Mouse (Mus musculus) inflammation-experienced regulatory T-cells, adult 6 months (primary cell): ENCODE data around the gene Nlrp9c. TPM values are rescaled to one million over a fixed set of nuclear protein-coding genes. Genes with fewer than 3 reads are reported as not detected.
"Not testable (repeated sequence)": the region's sequence is repeated elsewhere in the genome, so short reads cannot be mapped to it uniquely, and the experiment has no call there.

Experiments
- ATAC-seq: one replicate; pipeline ENCODE4 v1.8.0; 2017
- polyA plus RNA-seq, 3 experiments: library from polyadenylated mRNA; unstranded; fragments of 100-300 nt; shearing (Covaris generic); gene quantifications; one replicate each; pipeline ENCODE4 v1.2.1; 2017

Gene Nlrp9c
- polyA plus RNA-seq, result not detected

DNA sequence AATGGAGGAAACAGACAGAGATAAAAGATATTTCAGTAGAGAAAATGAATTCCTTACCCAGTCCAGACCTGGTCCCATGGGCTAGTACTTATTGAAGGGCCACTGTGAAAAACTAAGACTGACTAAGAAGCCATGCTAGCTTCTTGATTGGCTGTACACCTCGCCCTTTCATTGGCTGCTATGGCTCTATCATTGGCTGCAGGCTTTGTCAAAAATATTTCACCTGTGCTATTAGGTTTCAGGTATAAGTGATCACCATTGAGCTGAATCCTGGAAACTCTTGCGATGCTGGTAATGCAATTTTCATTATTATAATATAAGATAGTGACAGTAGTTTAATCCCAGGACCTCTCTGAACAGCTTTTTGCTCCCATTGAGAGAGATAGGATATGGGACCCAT, at the start of gene Nlrp9c:
TSS of gene Nlrp9c (minus strand) at position 101 of the 400 bp plus-strand sequence.
- not testable (repeated sequence) for ATAC-seq

- ATAC-seq, result no peak
Observed at GRCm38 (mm10) chr7:26434813-26435212, 31.3 kb upstream of the Nlrp9c start, which contains the start of gene Nlrp4a. Gene Nlrp4a, plus strand, starts transcription at chr7:26435113.

- not testable (repeated sequence) for ATAC-seq
Observed at GRCm38 (mm10) chr7:26391811-26392210, 11.7 kb downstream of the Nlrp9c start.

- not testable (repeated sequence) for ATAC-seq
Observed at GRCm38 (mm10) chr7:26391137-26391536, 12.4 kb downstream of the Nlrp9c start.

DNA sequence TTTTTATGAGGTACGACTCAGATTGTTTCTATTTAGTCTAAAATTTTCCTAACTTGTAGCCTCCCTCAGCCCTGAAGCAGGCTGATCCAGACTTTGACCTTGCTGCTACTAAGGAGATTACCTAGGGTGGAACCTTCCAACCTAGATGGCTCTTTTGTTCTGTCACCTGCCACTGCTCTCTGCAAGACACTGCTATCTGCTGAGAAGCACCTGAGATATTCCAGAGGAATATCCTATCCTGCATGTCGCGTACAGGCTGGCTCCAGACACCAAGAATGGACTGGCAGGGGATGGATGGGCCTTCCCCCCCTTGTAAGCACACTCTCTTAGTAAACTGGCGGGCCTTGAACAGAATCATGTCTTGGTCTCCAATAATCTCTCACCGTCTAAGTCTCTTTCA, 16.8 kb downstream of the Nlrp9c start:
- ATAC-seq, result not testable (repeated sequence)

DNA sequence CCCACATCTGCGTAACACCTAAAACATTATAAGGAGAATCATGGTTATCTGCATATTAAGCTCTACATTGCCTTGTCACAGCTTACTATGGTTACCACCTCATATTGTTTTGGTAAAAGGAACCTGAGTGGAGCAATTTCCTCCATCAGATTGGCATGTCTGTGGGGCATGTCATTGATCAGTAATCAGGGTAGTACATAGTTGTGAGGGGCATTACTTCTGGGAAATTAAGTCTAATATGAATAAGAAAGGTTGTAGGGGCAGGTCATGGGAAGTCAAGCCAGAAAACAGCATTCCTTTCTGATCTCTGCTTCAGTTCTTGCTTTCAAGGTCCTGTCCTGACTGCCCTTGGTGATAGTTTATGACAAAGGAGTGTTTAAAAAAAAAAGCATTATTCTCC, 22.7 kb downstream of the Nlrp9c start:
- ATAC-seq, result no peak

GRCm38 (mm10) chr7:26373221-26373620, 30.3 kb downstream of the Nlrp9c start:
- ATAC-seq, result not testable (repeated sequence)

DNA sequence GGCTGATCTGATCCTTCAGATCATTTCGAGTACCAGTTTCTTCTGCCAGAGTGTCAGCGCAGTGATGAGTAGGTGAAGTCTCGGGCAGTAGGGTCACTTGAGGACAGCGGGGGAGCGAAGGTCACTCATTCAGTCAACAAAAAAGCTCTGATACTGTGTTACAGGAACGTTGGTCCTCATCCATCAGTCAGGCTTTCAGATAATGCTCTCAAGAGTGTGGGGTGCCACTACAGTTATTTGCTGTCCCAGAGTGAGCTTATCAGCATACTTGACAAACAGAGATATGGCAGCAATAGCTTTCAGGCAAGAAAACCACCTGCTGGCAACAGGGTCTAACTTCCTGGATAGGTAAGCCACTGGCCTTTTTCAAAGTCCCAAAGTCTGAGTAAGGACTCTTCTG, 46.8 kb downstream of the Nlrp9c start:
- ATAC-seq, result not testable (repeated sequence)

GRCm38 (mm10) chr7:26352258-26352657, 51.2 kb downstream of the Nlrp9c start:
- ATAC-seq, result not testable (repeated sequence)

DNA sequence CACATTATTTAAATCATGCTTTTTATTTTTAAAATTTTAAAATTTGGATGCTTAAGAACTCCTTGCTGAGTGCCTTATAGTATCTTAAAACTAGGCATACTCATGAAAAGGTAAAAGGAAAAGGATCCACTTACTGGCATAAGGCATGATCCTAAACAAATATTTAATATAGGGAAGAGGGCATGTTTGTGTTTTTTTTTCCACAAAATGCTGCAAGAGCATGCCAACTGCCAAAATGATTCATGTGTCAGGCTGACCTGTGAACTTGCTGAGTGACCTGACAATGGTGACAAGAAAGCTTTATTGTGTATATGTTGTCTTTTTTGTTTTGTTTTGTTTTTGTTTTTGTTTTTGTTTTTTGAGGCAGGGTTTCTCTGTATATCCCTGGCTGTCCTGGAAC, 53.3 kb downstream of the Nlrp9c start:
- not testable (repeated sequence) for ATAC-seq

DNA sequence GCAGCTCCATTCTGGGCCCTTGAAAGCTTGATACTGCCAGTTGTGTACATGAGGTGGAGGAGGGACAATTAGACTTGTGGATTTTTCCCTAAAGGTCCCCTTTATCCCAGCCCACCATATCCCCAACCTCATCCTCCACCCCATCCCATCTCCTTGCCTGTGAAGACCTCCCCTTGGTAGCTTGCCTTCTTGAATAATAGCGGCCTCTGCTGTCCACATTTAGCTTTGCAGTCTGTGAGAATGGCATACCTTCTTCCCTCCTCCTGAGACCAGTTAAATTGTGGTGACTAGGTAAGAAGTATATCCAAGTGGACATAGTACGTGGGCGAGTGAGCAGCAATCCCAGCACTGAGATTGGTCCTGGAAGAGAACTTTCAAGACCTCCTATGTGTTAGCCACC, 83.1 kb downstream of the Nlrp9c start:
- ATAC-seq, result not testable (repeated sequence)

GRCm38 (mm10) chr7:26315809-26316208, 87.7 kb downstream of the Nlrp9c start:
- not testable (repeated sequence) for ATAC-seq

DNA sequence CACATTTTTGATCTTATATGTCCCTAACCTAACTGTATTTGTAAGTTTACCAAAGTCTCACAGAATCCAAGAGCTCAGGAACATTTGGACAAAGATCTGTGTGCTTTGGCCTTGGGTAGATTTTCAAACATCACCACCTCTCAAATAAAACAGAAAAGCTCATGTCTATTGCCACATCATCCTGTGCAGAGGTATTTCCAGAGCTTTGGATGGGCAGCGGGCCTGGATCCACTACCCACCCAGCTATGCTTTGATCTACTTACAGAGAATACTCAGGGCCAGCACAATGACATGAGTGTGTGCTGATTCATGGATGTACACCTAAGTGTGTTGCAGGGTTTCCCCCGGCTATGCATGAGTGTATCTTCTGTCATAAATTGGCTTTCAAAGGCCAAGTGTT, 88.3 kb downstream of the Nlrp9c start:
- ATAC-seq, result not testable (repeated sequence)

- not testable (repeated sequence) for ATAC-seq
Observed at GRCm38 (mm10) chr7:26311786-26312185, 91.7 kb downstream of the Nlrp9c start.

DNA sequence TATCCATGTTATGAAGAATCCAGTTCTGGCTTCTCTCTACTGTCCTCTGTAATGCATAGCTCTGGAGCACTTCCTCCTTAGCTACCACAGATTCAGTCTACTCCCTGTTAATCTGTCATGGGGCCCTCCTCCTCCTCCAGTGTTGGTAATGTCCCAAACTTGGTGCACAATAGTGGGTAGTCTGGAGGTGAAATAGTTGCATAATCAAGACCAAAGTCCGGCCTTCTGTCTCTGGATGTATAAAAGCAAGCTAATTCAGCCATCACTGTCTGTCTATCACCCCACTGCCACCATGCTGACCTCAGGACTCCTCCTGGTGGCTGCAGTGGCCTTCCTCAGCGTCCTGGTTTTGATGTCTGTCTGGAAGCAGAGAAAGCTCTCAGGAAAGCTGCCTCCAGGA, 96.6 kb downstream of the Nlrp9c start, which contains the start of gene Cyp2a4:
TSS of gene Cyp2a4 (plus strand) at position 244 of the 400 bp plus-strand sequence.
- not testable (repeated sequence) for ATAC-seq

DNA sequence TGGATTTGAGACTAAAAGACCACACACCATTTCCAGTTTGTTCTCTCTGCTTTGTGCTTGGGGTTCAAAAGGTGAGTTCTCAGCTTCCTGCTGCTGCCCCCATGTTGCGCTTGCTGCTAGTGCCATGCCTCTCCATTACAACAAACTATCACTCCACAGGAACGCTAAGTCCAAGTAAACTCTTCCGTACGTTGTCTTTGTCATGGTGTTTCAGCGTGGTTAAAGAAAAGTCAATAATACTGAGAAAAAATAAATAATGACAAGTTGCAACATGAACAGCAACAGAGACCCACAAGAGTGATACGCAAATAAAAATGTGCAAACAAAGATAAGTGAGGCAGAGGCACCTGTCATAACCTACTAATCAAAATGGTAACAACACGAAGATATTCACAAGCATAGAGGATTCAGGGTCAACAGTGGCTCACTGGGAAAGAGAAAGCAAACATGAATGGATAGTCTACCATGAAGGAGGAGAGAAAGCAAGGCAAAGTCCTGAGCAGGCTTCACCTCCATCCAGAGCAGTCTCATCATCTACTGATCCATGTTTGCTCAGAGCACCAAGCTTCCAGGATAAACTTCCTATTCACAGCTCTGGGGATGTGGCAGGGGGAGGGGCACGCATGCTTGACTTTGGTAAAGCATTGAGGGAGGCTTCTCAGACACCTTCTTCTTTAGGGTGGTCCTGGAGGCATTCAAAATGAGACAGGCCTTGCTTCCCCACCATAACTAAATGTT, 99.9 kb downstream of the Nlrp9c start:
- not testable (repeated sequence) for ATAC-seq

Other genes with a start within 250 kb of the Nlrp9c start
- gene Cyp2b9, start 230.3 kb downstream of the Nlrp9c start, polyA plus RNA-seq, result not detected
- gene Vmn1r184, start 143.4 kb downstream of the Nlrp9c start, polyA plus RNA-seq, result under 1 TPM in 1 of 3 experiments, not detected in 2; 0.17 TPM
- gene Cyp2a4, start 96.5 kb downstream of the Nlrp9c start, polyA plus RNA-seq, result not detected
- not detected for gene Nlrp4a, start 31.4 kb upstream of the Nlrp9c start, polyA plus RNA-seq
- not detected for gene Nlrp9a, start 131.3 kb upstream of the Nlrp9c start, polyA plus RNA-seq
- under 1 TPM in 1 of 3 experiments, not detected in 2; 0.28 TPM for gene Vmn1r185, start 214.8 kb upstream of the Nlrp9c start, polyA plus RNA-seq